Mouse (Mus musculus) liver, adult 2 months (tissue): ENCODE measurements at regions not wholly inside any gene's neighbourhood (a gene's known extent, or its start where the extent isn't known, plus 50 kb on each side); places are given as distances from the start of the nearest gene placed in this dataset.

Source experiments
- CTCF ChIP-seq: fragments of 200-500 bp; IDR thresholded peaks from 2 replicates; pipeline ENCODE4 v1.5.1; 2011; ENCODE audit warnings: low read depth, low read length, control low read depth
- POLR2A ChIP-seq: fragments of 200-500 bp; IDR thresholded peaks from 2 replicates; pipeline ENCODE4 v1.6.1; 2011; ENCODE audit warnings: low read length, control low read depth; ENCODE audit not compliant: insufficient read depth; ENCODE audit errors: extremely low read depth

DNA sequence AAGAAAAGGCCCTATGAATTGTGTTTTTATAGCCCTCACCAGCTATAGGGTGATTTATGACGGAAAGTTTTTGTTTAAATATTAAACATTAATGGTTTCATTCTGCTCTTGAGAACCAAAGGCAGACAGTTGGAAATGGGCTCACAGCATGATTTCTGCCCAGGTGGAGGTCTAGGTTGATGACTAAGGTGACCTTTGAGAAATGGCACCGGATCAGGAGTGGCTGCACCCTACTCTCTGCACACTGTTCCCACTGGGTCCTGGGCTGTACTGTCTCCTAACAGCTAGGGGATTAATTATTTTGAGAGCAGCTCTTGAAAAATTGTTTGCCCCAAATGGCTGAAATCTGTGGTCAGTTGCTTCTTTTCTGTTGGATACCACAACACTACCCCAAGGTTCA, 68.7 kb upstream of the Kl start:
- TF ChIP-seq POLR2A: no peak
- TF ChIP-seq CTCF: no peak
